Mouse (Mus musculus): ENCODE results near the gene Prom1.

Prom1 gene

DNA sequence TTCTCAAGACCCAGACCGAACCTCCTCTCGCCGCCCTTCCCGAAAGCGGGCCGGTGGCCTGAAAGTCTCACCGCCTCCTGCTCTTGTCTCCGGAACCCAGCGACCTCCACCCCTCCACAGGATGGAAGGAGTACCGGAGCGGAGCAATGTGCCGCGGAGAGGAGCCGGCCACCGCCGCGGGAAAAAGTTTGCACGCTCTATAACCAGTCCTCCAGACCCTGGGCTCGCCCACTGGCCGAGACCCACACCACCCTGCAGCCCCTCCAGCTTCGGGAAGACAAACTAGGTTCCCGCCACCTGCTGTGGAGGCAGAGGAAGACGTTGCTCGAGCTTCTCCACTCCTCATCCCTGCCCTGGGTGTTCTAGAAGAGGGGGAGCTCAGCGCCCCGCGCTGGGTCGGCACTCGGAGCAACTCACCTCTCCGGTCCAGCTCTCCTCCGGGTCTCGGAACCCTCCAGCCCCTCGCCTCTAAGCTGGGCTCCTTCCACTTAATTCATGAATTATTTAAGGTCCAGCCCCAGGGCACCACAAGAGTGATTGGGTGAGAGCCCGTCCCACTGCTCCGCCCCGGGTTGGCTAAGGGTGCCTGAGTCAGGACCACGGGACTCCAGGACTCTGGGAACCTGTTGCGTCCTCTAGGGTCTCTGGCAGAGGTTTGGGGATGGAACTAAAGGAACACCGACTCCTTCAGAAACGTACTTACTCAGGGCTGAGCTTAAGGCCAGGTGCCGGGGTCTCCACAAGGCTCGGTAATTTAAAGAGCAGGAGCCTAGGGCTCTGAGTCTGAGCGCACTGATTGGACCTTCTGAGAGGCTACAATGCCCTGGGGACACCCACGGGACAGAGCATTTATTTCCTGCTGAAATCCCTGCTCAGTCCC lies at the start of gene Prom1:
Gene Prom1 (minus strand): TSS at position 802 of the 880 bp plus-strand sequence.
- DNase-seq (ENCODE audit: low read depth, low spot score) = peak; percentile 66

DNA sequence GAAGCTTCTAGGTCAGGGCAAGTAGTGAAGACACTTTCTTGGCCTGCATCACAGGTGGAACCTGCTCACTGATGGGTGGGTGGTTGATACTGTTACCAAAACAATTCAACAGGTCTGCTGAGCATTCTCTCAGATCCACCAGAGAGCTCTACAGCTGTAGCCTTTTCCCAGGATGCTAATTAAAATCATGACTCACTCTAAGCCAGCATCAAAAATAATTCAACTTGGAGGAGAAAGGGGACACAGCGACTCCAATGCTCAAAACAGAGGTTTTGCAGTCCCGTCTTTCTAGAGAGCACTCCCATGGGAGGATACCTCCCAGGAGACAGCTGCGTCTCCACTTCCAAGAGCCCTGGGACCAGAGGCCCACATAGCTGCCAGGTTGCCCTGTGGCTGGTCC lies 45.9 kb upstream of the Prom1 start:
- no peak for DNase-seq (ENCODE audit: low read depth, low spot score)

DNA sequence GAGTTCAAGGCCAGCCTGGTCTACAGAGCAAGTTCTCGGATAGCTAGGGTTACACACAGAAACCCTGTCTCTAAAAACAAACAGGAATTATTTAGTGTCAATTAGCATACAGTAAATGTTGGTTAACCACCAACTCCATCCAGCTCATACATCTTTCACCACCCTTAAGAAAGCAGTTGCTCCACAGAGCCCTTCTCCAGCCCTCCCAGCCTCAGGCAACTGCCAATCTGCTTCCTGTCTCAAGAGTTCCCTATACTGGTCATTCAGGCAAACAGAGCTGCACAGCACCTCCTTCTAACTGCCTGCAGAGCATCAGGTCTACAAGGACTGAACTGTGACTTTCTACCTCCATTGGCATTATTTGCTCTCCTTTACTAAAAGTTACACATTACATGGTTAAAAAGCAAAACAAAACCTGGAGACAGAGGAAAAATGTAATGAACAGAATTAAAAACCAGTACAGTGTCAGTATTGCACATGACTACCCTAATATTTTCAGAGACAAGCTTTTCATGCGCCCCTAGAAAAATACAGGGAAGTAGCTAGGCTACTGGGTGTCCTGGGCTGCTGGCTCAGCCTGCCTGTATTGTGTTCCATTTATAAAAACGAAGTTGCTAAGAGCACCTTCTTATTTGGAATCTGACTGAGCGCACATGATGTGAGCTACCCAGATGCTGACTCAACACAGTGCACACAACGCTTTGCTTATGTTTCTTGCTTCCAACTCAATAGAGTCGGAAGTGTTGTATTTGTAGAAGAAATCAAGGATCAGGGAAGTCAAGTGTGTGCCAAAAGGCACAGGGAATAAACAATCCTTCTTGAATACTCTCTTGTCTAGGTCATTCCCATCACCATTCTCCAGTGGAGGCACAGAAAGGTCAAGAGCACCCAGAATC lies 44.9 kb upstream of the Prom1 start:
- no peak for DNase-seq (ENCODE audit: low read depth, low spot score)

DNA sequence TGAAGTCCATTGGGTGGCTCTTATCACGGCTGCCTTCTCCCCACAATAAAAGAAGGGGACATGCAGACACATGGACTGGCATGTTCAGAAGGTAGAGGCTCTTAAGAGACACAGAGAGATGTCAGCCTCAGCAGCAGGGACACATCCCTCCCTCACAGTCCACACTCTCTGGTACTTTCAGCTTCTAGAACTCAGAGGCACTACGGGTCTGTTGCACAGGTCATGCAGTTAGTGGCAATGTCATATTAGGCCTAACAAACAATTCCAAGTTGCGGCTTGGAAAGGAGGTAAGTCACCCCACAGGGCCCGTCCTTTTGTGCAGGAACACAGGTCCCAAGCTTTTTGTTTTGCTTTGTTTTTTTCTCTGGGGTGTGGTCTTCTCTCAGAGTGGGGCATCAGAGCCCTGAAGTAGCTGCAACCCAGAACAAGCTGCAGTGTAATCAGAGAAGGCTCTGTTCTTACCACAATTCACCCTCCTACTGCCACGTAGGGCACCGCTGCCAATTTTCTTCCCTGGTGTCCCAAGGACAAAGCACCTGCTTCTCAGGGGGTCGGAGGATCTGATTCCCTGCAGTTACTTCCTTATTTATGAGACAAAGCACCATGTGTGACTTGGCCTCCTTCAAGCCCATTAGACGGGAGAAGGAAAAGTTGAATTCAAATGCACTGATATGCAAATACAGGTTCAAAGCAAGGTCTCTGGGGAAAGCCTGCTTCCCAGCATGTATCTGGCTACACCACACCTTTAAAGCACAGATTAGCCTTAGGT lies 41.8 kb upstream of the Prom1 start:
- DNase-seq (ENCODE audit: low read depth, low spot score) = peak; percentile 86

DNA sequence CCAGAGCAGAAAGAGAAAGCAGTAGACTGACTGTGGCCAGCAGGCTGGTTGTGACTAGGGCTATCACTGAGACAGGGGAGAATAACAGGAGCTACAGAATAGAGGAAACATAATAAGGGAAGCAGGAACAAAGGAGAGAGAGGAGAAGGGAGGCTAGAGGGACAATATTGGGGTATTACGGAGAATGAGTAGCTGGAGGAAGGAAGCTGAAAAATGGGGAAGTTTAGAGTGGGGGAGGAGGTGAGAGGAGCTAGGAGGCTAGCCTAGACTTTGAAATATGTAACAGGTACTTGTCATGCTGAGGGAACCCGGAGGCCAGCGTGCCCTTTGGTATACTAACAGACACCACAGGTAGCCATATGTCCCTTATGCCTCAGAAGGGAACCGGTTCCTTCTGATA lies 25.7 kb upstream of the Prom1 start:
- DNase-seq (ENCODE audit: low read depth, low spot score) = no peak

DNA sequence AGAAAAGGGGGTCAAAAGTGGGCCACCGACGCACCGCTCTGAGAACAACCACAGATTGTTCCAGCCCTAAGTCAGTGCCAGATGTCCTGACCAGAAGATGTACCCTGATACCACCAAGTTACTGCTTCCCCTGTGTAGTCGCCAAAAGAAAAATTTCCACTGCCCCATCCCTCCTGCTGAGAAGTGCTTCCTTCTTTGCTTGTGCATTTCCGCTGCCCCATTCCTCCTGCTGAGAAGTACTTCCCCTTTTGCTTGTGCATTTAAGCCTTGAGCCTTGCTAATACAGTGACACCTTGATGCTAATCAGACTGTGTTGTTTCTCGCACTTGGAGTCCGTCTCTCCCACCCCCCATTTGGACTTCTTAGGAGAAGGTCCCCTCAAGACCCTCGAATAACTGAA lies 24.7 kb upstream of the Prom1 start:
- DNase-seq (ENCODE audit: low read depth, low spot score) = peak; percentile 12

DNA sequence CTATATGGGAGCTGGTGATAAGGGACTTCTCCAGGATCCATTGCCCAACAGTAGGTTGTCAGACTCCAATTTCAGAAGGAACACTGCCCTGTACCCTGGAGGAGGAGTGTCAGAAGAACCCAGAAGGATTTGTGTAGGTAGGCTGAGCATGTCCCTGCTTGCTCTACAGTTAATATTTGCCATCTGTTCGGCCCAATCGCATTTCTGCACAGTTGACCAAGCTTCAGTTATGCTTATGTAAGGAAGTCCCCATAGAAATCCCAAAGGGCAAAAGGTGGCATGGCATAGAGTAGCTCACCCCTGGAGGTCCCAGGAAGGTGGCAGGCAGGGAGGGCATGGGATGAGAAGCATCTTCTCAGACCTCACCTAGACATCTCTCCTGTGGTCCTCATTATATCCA lies 19.6 kb upstream of the Prom1 start:
- DNase-seq (ENCODE audit: low read depth, low spot score) = no peak

DNA sequence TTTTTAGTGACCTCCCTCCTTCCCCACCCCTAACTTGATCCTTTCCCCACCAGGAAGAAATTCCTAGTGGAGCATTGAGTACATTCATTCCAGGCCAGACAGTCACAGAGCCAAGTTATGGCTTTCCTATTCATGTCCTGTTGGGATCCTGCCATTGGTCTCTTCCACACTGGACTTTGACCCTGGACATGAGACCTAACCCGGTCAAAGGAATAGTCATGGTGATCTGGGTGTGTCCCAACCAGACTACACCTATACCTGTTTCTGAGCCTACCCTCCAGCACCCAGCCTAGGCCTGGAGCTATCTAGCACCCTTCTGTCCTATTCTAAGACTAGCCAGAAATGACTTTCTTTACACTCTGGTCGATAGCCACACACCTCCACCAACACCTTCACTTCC lies 11.3 kb upstream of the Prom1 start:
- DNase-seq (ENCODE audit: low read depth, low spot score) = no peak

DNA sequence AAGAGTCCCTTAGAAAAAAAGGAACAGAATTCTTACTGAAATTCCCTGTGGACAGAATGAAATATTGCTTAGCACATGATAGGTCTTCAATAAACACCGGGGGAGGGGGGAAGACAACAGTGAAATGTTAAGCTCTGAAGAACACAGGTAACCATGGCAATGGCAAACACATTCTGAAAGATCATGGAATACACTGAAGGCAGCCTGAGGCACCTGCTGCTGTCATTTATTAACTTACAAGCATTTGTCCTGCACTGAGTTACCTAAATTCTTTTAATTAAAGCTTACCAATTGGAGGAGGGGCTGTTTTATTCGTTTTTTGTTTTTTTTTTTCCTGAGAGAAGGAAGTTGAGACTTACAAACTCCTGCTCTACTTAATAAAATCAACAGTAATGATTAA lies 7.3 kb upstream of the Prom1 start:
- no peak for DNase-seq (ENCODE audit: low read depth, low spot score)

DNA sequence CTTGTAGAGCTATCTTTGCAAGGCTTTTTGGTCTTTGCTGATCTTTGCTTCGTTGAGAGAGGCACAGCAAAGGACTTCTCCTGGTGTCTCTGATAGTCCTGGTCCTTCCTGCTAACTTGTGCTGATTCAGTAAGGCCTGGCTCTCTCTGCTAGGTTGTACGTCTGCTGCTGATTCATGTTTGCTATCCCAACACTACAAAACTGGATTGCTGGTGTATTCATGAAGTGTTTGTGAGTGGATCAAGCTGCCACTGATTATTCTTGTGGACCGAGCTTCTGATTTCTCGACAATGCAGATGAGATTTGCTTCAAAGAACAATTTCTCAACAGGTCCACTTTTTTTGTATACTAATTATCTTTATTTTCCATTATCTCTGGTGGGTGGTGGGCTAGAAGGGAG lies 6.3 kb upstream of the Prom1 start:
- DNase-seq (ENCODE audit: low read depth, low spot score) = no peak

DNA sequence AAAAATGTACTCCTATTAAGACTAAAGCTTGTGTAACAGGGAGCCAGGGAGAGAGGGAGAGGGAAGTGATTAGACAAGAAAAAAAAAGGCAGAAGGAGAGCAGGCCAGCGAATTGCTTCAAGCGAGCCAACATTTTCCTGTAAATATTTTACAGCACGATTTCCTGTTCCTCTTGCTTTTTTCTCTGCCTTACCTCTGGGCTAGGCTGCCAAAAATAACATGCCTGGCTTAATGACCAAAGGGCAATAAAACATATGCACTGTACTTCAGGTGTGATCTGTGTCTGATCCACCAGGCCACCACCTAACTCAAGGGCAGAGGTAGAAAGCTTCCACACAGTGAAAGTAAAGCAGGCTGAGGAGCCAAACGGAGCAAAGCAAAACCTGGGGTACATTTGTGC lies 3.4 kb upstream of the Prom1 start:
- no peak for DNase-seq (ENCODE audit: low read depth, low spot score)

DNA sequence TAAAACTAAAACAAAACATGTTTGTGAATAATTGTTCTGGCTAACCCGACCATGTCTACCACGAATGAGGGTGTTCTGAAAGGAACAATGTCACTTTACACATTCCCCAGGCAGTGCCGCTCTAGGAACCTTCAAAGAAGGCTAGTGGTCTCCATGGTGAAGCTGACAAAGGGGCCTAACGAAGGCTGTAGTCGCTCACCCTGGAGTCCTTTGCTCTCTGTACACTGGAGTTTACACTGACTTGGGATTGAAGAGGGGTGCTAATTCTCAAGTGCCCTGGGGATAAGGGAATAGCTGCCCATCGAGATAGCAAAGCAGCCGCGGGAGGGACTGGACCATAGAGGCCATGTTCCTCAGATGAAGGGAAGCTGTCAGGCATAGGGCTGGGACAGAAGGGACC lies 2.9 kb upstream of the Prom1 start:
- no peak for DNase-seq (ENCODE audit: low read depth, low spot score)

DNA sequence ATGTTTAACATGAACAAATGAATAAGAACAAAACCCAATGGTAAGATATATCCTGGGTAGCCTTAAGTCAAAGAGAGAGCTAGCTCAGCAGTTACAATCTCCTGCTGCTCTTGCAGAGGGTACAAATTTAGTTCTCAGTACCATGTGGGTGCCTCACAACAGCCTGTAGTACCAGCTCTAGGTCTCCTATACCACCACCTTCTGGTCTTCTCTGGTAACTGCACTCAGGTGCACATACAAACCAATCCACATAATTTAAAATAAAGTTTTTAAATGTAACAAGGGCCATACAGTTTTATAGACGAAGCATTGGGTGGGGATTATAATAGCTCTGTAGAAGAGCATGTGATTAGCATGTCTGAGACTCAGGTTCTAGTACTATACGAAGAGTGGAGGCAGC lies 2.3 kb upstream of the Prom1 start:
- peak; percentile 65 for DNase-seq (ENCODE audit: low read depth, low spot score)

DNA sequence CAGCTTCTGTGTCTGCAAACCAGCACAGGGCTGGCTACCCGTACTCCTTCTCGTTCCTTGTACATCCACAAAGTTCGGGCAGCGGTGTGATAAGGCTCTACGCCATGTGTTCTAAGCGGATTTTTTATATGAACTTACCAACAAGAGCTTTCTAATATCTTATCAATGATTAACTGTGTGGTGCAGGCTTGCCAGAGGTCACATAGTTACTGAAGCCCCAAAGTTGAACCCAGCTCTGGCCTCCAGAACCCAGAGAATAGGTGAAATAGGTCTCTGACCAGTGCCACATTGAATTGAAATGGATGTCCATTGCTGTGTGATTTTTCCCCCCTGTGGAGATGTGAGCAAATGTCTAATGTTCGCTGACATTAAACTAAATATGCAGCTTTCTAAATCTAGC lies 1.3 kb upstream of the Prom1 start:
- no peak for DNase-seq (ENCODE audit: low read depth, low spot score)

DNA sequence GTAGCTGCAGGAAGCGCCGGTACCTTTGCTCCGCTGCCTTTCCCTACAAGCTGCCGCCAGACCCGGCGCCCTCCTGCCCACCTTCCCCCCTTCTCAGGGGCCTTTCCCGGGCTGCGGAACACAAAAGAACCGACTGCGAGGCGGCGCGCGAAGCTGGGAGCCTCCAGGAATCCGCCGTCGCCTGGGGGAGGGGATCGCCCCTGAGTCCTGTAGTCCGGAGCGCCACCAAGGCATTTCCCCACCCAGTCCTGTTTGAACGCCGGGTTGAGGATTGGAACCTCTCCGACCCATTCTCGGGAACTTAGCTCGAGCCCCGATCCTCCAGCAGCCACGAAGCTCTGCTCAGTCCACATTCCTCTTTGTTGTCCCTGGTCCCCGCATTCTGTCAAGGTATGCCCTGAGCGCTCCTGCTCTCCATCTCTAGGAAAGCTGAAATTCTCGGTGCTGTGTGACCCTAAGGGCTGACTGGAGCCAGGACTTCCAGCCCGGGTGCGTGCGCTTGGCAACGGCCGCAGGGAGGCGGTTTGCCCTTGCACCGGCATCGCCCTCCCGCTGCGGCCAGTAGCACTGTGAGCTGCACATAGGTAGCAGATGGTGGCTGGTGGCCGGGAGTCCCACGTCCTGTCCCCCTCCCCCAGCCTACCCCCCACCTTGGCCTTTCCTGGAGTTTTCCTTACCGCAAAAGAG lies 1.1 kb downstream of the Prom1 start:
- DNase-seq (ENCODE audit: low read depth, low spot score) = peak; percentile 79

DNA sequence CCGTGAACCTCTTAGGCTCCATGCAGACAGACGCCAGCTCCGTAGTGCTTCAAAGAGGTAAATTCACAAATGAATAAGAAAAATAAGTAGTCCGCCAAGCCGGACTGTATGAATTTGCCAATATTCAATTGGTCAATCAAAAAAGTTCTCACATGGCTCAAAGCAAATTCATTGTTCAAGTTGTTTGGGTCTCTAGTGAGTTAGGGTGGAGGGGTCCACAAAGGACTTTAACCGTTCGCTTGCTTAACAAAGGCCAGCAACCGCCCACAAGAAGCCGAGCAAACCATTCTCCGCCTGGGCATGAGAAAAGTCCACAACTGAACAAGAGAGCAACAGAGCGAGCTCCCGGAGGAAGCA lies 1.7 kb downstream of the Prom1 start:
- DNase-seq (ENCODE audit: low read depth, low spot score) = no peak

DNA sequence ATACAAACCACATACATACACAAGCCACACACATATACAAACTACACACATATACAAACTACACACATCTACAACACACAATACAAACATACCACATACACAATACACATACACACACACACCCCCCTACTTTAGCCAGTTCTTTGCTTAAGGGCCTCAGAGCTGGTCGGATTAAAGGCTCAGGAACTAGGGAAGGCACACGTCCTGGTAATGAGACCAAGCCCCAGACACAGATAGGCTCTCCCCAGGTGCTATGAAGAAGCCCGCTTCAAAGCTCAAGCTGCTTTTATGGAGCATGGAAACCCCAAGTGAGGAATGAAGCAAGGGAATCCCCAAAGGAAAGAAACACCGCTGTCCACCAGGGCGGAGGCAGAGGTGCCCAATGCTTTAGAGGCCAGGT lies 4.8 kb downstream of the Prom1 start:
- DNase-seq (ENCODE audit: low read depth, low spot score) = no peak

DNA sequence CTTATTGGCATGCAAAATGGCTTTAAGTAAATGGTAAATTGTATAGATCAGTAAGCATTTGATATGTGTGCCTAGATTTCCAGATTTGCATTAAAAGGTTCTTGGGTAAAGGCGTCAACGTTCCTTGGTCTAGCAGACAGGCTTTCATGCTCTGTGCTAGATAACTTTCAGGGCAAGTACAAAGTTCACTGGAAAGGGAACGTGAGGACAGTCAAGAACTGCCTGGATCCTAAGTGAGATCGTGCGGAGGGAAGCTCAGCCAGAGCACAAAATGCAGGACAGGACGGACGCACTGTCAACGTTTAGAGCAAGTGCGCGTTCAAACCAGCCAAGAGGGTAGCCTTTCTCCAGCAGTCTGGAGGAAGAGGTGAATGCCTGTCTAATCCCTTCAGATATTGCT lies 5.7 kb downstream of the Prom1 start:
- DNase-seq (ENCODE audit: low read depth, low spot score) = no peak

DNA sequence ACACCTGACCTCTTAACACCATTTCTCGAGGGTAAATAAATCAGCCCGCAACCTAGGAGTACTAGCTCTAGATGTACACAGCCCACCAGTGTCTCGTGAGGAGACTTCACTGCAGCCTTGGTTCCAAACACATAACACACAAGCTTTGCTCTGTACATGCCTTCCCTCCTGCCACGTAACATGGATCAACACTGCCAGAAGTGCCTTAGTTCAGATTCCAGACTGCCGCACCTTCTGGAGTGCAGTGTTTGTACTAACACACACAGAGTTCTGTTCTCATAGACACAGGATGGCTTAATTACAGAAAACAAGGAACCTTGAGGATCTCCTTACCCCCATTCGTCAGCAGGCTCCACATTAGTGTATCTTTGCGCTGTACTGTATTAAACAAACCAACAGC lies 6.1 kb downstream of the Prom1 start:
- no peak for DNase-seq (ENCODE audit: low read depth, low spot score)

DNA sequence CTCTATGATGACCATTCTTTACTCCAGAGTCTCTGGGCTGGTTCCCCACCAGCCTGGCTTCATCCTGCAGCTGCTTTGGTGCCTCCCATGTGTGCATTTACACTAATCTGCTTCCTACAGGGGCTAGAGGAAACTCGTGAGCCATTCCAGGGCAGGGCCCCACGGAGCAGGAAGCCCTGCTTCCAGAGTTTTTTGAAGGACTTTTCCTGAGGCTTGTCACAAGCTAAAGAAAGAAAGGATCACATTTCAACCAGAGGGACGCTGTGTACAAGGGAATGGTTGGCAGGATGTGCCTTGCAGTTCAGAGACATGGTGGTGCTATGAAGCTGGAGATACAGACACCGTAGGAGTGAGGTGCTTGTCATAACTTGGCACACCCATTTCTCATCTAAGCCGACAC lies 14.8 kb downstream of the Prom1 start:
- DNase-seq (ENCODE audit: low read depth, low spot score) = no peak

DNA sequence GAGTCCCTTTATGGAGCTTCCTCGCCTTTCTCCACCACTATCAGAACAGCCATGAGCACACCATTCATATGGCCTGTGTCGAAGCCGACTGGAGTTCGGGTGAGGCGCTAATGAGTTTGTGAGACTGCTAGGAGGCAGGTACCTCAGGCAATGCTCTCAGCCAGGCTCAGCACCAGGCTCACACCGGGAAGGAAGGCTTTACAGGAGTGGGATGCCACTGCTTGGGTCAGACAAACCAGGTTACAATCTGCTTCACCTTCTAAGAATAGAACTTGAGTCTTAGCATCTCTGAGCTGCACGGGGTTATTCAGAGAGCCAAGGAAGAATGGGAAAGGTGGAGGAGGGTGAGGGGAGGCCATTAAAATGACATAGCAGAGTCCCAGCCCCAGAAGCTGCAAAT lies 16.0 kb downstream of the Prom1 start:
- no peak for DNase-seq (ENCODE audit: low read depth, low spot score)

DNA sequence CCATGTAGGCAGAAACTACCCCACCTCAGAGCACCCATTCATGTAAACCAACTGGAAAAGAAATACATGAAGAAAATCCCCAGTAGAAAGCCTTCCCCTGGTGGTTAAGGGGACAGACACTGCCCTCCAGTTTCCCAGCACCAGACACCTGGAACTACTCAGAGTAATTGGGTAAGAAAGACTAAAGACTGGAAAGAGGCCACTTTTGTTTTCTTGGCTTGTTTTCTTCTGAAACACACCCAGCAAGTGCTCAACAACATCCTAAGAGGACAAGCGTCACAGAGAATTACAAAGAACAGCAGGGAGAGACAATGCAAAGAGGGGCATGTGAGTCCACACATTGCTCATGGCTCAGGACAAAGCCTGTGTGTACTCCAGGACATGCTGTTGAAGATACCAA lies 20.7 kb downstream of the Prom1 start:
- DNase-seq (ENCODE audit: low read depth, low spot score) = no peak

Measured in ZHBTc4 (cell line).